Mouse (Mus musculus) kidney, adult 18-20 months (tissue): ENCODE measurements around the gene Picalm.
A peak's percentile ranks its signal among the peaks of the same experiment; 100 is the strongest.
"Not testable (repeated sequence)": the region's sequence is repeated elsewhere in the genome, so short reads cannot be mapped to it uniquely, and the experiment has no call there.

Experiments
- DNase-seq: peaks from one replicate; pipeline ENCODE4 v3.0.0; 2021

Picalm gene

DNA sequence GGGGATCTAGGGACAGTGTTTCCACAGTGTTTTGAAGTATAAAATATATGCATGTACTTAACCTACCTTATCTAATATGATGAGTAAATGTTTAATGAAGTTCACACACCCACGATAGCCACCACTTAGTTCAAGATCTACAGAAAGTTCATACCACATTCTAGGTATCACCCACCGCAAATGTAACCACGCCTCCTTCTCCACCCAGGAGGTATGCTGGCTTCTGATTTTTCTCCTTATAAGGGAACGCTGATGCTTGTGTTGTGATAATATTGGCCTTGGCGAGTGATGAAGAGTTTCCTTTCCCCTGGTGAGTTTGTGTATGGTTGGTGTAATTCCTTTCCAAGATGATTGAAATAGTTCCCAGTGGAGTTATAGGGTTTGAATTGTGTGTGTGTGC is 88.1 kb downstream of the Picalm start:
- no peak for DNase-seq

GRCm38 (mm10) chr7:90221487-90221886 is 91.5 kb downstream of the Picalm start:
- DNase-seq = no peak

GRCm38 (mm10) chr7:90228075-90228474 is 98.1 kb downstream of the Picalm start:
- DNase-seq = no peak

DNA sequence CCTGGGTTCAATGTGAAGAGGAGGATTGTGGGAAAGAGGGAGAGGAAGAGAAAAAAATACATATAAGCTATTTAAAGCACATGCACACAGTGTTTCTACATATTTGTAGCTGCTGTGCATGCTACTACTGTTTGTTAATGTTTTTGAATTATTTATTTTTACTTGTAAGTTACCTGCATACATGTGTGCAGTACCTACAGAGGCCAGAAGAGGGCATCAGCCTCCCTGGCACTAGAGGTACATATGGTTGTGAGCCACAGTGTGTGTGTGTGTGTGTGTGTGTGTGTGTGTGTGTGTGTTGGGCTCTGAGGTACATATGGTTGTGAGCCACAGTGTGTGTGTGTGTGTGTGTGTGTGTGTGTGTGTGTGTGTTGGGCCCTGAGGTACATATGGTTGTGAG is 98.9 kb downstream of the Picalm start:
- not testable (repeated sequence) for DNase-seq

DNA sequence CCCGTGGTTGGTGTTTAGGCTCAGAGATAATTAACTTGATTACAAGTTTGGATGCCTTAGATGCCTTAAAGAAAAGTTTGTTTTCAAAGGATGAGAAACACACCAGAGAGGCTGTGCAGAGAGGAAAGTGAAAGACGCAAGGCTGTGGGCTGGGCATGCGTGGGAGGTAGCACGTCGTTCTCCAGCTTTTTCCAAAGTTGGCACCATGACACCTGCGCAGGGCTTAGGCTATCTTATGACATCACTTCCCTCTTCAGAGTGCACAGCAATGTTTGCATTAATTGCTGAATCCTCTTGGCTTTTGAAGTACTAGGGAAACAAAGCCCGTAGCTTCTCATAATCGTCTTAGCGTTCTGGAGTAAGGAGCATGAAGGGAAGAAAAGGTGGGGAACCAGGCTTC is 101.4 kb downstream of the Picalm start:
- no peak for DNase-seq

DNA sequence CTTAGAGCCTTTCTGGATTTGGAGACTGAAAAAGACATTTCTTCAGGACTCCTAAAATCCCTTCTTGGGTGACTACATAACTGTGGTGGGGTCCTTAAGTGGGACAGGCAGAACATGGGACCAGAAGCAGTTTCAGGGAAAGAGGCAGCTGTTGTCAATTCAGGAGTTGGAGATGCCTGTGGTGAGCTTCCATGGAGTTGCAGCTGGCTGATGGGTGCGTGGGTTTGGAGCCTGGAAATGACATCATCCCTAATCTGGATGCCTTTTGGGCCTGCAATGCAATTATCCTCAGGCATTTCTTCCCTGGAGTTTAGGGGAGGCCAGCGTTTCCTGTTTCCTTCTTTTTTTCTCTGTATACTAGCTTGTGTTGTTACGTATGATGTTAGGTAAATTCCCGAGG is 103.9 kb downstream of the Picalm start:
- DNase-seq = no peak

- no peak for DNase-seq
These were observed 106.4 kb downstream of the Picalm start for GRCm38 (mm10) chr7:90236289-90236905.

- no peak for DNase-seq
These were observed 113.1 kb downstream of the Picalm start for GRCm38 (mm10) chr7:90243151-90243550.

GRCm38 (mm10) chr7:90243643-90244042 is 113.6 kb downstream of the Picalm start:
- no peak for DNase-seq

DNA sequence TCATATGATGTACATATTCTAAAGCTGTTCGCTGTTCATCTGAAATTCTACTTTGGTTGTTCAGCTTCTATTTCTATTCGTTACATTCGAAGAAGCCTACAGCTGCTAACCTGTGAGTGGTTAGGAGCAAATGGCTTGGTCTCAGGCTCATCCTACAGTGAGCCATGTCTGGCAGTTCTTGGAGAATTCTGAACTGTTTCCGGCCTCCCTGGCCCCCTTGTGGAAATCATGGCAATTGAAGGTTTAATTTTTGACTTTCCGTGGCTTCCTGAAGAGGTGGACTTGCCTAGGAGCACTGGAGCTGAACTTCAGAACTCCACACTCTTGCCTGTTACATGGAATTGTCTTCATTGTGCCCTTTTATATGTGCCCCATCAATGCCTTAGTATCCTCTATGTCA is 122.9 kb downstream of the Picalm start:
- DNase-seq = peak; percentile 17

- no peak for DNase-seq
These were observed 128.7 kb downstream of the Picalm start for GRCm38 (mm10) chr7:90258701-90259100.

GRCm38 (mm10) chr7:90259899-90260298 is 129.9 kb downstream of the Picalm start:
- DNase-seq = no peak

GRCm38 (mm10) chr7:90261902-90262599 is 132.0 kb downstream of the Picalm start:
- no peak for DNase-seq
